Mouse (Mus musculus): ENCODE data around the gene Tcl1b3.

The Tcl1b3 gene

GRCm38 (mm10) chr12:105235091-105235490 lies 44.2 kb downstream of the Tcl1b3 start:
- no peak for DNase-seq

DNA sequence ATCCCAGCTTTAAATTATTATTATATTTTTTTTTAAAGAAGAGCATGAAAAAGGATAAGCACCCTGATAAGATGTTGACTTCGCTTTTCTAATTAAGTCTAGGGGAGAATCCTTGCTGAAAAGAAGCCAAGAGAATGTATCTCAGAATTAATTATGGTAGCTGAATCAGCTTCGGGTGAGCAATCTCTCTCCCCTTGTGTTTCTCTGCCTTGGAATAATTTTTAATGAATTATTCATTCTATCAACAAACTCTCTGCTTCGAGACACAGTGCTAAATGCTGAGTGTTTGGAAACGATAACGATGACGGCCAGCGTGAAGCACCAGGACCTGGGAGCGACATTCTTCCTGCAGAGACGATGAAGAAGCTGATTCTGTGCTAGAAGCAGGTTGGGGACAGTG lies 48.2 kb downstream of the Tcl1b3 start:
- DNase-seq = no peak
